Mouse (Mus musculus) spleen, embryonic (tissue): ENCODE results near the gene Apobr.

Experiments
- CTCF ChIA-PET: fragments of 350-600 bp; sonication (Branson Sonifier 250); formaldehyde crosslinking; loops from one replicate; lab custom pipeline; 2022; lab: Charles Lee

The Apobr gene

GRCm38 (mm10) chr7:126596414-126596813 is 11.7 kb downstream of the Apobr start:
- CTCF ChIA-PET, result no interaction called here

- CTCF ChIA-PET, result no interaction called here
These were observed 14.2 kb downstream of the Apobr start for GRCm38 (mm10) chr7:126598919-126599318.

GRCm38 (mm10) chr7:126601896-126602295 is 17.2 kb downstream of the Apobr start:
- CTCF ChIA-PET, result no interaction called here

- CTCF ChIA-PET, result no interaction called here
These were observed 17.9 kb downstream of the Apobr start for GRCm38 (mm10) chr7:126602650-126603049.

- CTCF ChIA-PET, result no interaction called here
These were observed 21.9 kb downstream of the Apobr start for GRCm38 (mm10) chr7:126606611-126607010.

DNA sequence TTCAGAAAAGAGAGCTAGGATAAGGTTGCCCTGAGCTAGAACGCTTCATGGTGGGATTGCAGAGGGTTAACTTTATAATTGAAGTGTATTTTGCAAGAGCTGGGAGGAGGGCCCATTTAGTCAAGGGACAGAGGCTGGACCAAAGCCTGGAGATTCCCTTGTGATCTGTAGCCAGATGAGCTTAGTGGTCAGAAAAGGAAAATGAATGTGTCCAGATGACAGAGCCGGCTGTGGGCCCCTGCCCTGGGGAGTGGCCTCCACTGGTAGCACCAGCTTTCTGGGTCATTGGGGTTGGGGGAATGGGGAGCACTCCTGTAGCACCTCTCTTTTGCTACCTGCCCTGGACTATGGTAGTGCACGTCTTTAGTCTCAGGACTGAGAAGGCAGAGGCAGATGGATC is 22.3 kb downstream of the Apobr start:
- CTCF ChIA-PET, result no interaction called here

DNA sequence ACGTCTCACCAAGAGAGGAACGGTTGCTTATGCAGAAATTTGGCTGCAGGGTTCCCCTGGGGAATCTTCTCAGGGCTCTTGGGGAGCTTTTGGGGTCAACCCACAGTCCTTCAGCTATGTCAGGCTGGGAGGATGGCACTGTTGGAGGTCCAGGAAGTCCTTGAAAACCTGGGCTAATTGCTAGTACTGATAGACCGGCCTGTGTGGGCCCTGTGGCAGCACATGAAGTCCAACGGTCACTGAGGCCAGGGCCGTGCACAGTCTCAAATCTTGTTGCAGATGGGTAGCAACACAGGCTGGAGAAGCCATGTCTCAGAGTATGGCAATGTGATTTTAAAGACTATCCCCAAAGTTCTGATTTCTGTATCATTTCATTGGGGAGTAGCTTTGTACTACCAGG is 23.1 kb downstream of the Apobr start:
- CTCF ChIA-PET, result interaction anchor here (0.6 kb wide), 1 partner anchor 106 kb away, joined by 3 read pairs; no protein-coding TSS in a partner anchor

DNA sequence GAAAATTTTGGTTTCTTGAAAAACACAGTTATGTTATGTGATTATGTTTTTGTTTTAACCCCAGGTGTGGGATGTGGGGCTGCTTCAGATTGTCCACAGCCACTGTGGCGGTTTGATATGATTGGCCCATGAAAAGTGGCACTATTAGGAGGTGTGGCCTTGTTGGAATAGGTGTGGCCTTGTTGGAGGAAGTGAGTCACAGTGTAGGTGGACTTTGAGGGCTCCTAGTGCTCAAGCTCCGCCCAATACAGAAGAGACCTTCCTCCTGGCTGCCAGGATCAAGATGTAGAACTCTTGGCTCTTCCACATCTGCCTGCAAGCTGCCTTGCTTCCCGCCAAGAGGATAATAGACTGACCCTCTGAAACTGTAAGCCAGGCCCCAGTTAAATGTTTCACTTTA is 28.0 kb downstream of the Apobr start:
- CTCF ChIA-PET, result no interaction called here

GRCm38 (mm10) chr7:126616707-126617106 is 32.0 kb downstream of the Apobr start:
- CTCF ChIA-PET, result no interaction called here

DNA sequence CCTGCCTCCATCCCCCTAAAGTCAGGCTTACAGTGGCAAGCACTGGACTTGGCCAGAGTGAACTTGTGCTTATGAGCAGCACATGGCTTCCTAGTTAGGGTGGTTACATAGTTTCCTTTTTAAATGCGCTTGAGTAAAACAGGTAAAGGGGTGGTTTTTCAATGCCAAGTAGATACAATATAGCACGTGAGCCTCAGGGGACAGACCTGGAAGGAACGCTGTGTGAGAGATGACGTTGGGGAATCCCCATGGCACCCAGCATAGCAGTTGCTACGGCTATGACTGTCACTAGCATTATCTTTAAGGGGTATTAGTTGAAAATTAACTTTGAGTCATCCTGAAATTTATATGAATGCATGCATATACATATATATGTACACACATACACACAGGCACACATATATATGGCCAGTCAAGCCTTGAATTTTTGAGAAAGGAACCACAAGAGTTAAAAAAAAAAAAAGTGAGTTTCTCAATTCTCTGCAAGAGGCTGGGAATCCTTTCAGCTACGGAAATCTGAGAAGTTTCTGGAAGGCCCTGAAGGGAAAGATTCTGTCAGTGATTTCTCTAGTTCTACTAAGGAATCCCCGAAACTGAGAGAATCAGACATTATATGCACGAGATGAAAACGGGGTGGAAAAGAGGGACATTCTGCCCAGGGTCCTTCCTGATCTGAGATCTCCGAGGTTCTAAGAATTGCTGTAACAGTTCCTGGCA is 35.0 kb downstream of the Apobr start:
- CTCF ChIA-PET, result no interaction called here

- CTCF ChIA-PET, result no interaction called here
These were observed 37.0 kb downstream of the Apobr start for GRCm38 (mm10) chr7:126621452-126622359.

DNA sequence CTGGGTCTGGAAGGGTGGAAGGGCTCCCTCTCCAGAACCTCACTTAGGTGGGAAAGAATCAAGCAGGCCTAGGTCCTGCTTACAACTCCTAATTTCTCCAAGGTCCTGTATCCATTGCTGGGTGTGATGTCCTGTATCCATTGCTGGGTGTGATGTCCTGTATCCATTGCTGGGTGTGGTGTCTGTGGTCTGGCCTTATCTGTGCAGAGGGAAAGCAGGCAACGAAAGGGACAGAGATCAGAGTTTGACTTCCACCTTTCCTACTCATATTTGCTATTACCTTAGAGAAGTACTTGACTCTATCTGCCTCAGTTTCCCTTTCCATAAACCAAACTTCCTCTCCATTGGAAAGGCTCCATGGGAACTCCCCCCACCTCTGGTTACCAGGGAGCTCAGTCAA is 38.6 kb downstream of the Apobr start:
- CTCF ChIA-PET, result interaction anchor here (0.6 kb wide), 1 partner anchor 32 kb away, joined by 4 read pairs; no protein-coding TSS in a partner anchor

DNA sequence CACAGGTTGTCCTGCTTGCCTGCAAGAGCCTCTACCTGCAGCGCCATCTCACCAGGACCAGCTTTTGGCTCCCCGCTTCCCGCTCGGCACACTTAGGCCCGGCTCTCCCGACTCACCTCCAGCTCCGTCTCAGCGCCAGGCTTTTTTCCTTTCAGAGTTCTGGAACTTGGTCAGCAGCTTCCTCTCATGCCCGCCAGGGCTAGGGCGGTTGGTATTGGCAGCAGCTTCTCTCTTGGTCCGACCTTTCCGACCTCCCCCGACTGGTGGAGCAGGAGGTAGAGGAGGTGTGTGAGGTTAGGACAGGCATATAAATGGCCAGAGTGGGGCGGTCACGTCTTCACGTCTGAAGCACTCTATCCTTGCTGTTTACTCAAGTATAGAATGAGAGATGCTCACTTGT is 40.0 kb downstream of the Apobr start:
- CTCF ChIA-PET, result interaction anchor here (0.5 kb wide), 1 partner anchor 647 kb away, joined by 4 read pairs; no protein-coding TSS in a partner anchor

- CTCF ChIA-PET, result interaction anchor here (0.7 kb wide), 1 partner anchor 131 kb away, joined by 5 read pairs; no protein-coding TSS in a partner anchor
These were observed 40.6 kb downstream of the Apobr start for GRCm38 (mm10) chr7:126625369-126625768.

- CTCF ChIA-PET, result interaction anchor here (0.7 kb wide), 1 partner anchor 130 kb away, joined by 5 read pairs; no protein-coding TSS in a partner anchor
These were observed 41.3 kb downstream of the Apobr start for GRCm38 (mm10) chr7:126625807-126626600.

DNA sequence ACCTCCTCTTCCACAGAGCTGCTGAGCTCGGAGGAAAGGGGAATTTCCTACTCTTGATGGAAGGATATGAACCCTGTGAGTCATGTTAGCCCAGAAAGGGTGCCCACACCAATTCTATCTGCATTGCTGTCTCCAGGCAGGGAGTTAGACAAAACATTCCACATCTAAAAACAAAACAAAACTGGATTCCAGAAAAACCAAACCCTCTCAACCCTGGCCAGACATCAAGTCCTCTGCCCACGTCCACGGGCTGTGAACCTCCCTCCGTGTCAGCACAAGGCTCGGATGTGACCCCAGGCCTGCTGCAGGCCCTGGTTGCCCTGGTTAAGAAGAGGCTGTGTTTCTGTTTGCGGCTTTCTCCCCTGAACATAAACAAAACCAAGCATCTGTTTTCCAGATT is 43.4 kb downstream of the Apobr start:
- CTCF ChIA-PET, result no interaction called here

DNA sequence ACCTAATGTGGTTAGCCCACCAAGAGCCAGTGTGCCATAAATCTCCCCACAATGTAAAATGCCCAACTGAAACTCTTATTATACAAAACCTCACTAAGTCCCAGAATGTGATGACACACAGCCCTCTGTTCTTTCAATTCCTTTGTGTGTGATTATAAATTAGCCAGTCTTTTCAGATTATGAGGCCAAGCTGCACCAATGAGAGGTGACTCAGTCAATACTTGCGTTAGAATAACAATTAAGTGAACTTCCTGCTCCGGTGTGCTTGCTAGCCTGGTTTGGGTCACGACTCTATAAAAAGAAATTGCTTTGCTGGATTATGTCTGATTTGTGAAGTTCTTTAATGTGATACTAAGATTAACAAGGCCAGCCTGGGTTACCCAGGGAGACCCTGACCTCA is 45.2 kb downstream of the Apobr start:
- CTCF ChIA-PET, result no interaction called here

DNA sequence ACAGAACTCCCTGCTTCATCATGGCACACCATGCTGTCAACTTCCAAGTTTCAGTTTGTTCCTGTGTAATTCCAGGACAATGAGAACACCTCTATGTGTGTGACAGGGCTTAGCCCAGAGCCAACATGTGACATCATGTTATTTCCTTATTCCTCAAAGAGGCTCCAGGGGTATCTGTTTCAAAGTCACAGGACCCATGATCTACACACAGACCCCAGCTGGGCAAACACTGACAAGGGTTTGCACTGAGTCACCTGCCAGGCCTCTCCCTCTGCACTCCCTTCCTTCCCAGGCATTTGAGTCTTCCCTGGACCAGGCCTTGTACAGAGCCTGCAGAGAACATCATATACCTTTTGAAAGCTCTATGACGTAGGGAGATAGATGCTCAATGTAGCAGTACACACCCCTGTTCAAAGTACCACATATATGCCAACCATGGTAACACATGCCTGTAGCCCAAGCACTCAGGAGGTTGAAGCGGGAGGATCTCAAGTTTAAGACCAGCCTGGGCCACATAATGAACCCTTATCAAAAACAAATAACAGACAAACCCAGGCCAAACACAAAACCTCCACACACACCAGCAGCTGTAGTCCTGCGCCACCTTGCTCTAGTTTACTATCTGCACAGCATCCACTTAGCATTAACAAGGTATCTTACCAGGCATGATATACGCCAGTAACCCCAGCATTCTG is 46.2 kb downstream of the Apobr start, which contains the start of gene Nupr1:
Gene Nupr1, minus strand, starts transcription at position 38 of the 695 bp plus-strand sequence.
- CTCF ChIA-PET, result no interaction called here

DNA sequence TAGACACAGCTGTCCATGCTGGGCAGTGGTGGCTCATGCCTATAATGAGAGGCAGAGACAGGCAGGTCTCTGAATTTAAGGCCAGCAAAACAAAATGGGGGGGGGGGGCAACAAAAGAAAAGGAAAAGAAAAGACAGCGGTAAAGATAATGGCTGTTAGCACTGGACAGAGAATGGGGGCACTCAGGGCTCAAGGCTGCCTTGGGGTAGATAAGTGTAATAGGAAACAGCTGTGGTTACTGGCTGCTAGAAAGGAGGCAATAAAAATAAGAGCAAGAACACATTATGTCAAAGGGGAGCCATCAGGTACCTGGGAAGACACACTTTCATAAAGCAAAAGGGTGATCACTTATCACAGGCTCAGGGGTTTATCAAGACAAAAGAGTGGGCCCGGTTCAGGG is 47.7 kb downstream of the Apobr start:
- CTCF ChIA-PET, result interaction anchor here (0.5 to 0.6 kb wide), 2 partner anchors 23 to 195 kb away, joined by 3 read pairs; no protein-coding TSS in a partner anchor

GRCm38 (mm10) chr7:126635375-126635774 is 50.6 kb downstream of the Apobr start:
- CTCF ChIA-PET, result no interaction called here
